ENCODE assay signal across 12 mouse cellular contexts in the genomic region with DNA sequence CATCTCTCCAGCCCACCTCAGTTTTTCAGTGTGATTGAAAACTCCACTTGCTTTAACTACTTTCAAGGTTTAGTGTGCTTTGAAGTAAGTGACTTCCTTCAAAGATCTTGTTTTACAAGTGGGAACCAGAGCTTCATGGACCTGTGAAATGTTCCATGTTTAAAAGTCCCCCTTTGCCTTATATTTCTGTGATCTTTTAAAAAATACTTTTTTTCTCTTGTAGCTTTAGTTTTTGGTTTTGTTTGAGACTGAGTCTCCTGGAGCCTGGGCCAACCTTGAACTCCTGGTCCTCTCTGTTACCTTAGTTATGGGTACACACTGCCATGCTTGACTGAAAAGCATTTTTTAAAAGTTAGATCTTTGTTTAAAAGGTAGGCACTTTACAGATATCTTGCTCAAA. TPM values are rescaled to one million over a fixed set of nuclear protein-coding genes. Genes with fewer than 3 reads are reported as not detected.
A peak's percentile ranks its signal among the peaks of the same experiment; 100 is the strongest.
DNase-seq lines count a peak whose midpoint lies in the region; ATAC-seq lines count a peak whose summit lies in the region.
"Had no signal": no experiment of that assay in that cellular context is flagged by ENCODE, and none has a peak within 500 bp of the region (broad histone marks: within the 10 kb centered on the region; RNA-seq: fewer than 3 reads in every experiment).

No protein-coding gene starts in this region.

- peak overlapping the region; percentile 59 for H3K4me2 ChIP-seq in heart, embryonic 15.5 days
- H3K4me2 ChIP-seq in lung, embryonic 15.5 days: peak overlapping the region; percentile 68; the same call in 1 of the 2 replicates
- H3K4me2 ChIP-seq in embryonic facial prominence, embryonic 15.5 days (replicated peaks): peak overlapping the region; percentile 56; the same call in 1 of the 2 replicates
- H3K4me2 ChIP-seq in liver, embryonic 16.5 days (ENCODE audit: low read depth, low read length): no peak overlapping the region
- H3K4me2 ChIP-seq: stomach, embryonic 15.5 days had no signal

- no peak for ATAC-seq in heart, embryonic 15.5 days (replicated peaks; ENCODE audit: insufficient number of reproducible peaks, insufficient read depth, low FRiP score, low read depth)
- no peak for ATAC-seq in lung, embryonic 15.5 days (ENCODE audit: borderline replicate concordance, extremely low read depth, low FRiP score, low TSS enrichment)
- no peak for ATAC-seq in embryonic facial prominence, embryonic 15.5 days (ENCODE audit: insufficient number of reproducible peaks, low FRiP score, low TSS enrichment, low read depth)
- ATAC-seq in liver, embryonic 16.5 days (ENCODE audit: low read depth): no peak

- H3K27me3 ChIP-seq in heart, embryonic 15.5 days: no peaks in the 10 kb centered on the region
- H3K27me3 ChIP-seq in lung, embryonic 15.5 days: no peaks in the 10 kb centered on the region
- no peaks in the 10 kb centered on the region for H3K27me3 ChIP-seq in embryonic facial prominence, embryonic 15.5 days
- H3K27me3 ChIP-seq in liver, embryonic 16.5 days (ENCODE audit: control insufficient read depth, insufficient read depth, low read depth, low read length): no peaks in the 10 kb centered on the region
- H3K27me3 ChIP-seq: stomach, embryonic 15.5 days had no signal

- H3K4me3 ChIP-seq in heart, embryonic 15.5 days: no peak overlapping the region
- no peak overlapping the region for H3K4me3 ChIP-seq in lung, embryonic 15.5 days
- no peak overlapping the region for H3K4me3 ChIP-seq in embryonic facial prominence, embryonic 15.5 days (replicated peaks)
- H3K4me3 ChIP-seq in liver, embryonic 16.5 days (ENCODE audit: low read depth, low read length): no peak overlapping the region
- H3K4me3 ChIP-seq: stomach, embryonic 15.5 days had no signal

- H3K9ac ChIP-seq in heart, embryonic 15.5 days: no peak overlapping the region
- no peak overlapping the region for H3K9ac ChIP-seq in lung, embryonic 15.5 days
- H3K9ac ChIP-seq in embryonic facial prominence, embryonic 15.5 days: no peak overlapping the region
- H3K9ac ChIP-seq in liver, embryonic 16.5 days (ENCODE audit: low read depth, low read length): no peak overlapping the region
- H3K9ac ChIP-seq: stomach, embryonic 15.5 days had no signal

- H3K9me3 ChIP-seq in heart, embryonic 15.5 days (replicated peaks): no peaks in the 10 kb centered on the region
- no peaks in the 10 kb centered on the region for H3K9me3 ChIP-seq in lung, embryonic 15.5 days
- no peaks in the 10 kb centered on the region for H3K9me3 ChIP-seq in embryonic facial prominence, embryonic 15.5 days (replicated peaks)
- H3K9me3 ChIP-seq in liver, embryonic 16.5 days (replicated peaks; ENCODE audit: control insufficient read depth, low read length): no peaks in the 10 kb centered on the region
- H3K9me3 ChIP-seq: stomach, embryonic 15.5 days had no signal

- H3K27ac ChIP-seq in heart, embryonic 15.5 days: peak overlapping the region; percentile 71
- H3K27ac ChIP-seq in lung, embryonic 15.5 days: peak overlapping the region; percentile 41; the same call in 1 of the 2 replicates
- H3K27ac ChIP-seq in embryonic facial prominence, embryonic 15.5 days (replicated peaks): peak overlapping the region; percentile 63; the same call in 1 of the 2 replicates
- peak overlapping the region; percentile 27; the same call in 1 of the 2 replicates for H3K27ac ChIP-seq in liver, embryonic 16.5 days (ENCODE audit: low read length)
- H3K27ac ChIP-seq: stomach, embryonic 15.5 days had no signal

- peaks cover 37% of the 10 kb centered on the region for H3K4me1 ChIP-seq in heart, embryonic 15.5 days (replicated peaks)
- H3K4me1 ChIP-seq in lung, embryonic 15.5 days: peaks cover 14% of the 10 kb centered on the region
- H3K4me1 ChIP-seq in embryonic facial prominence, embryonic 15.5 days: peaks cover 26% of the 10 kb centered on the region
- H3K4me1 ChIP-seq in liver, embryonic 16.5 days (ENCODE audit: control insufficient read depth, low read depth, low read length): peaks cover 18% of the 10 kb centered on the region

- peaks cover 17% of the 10 kb centered on the region; the same call in 1 of the 2 replicates for H3K36me3 ChIP-seq in heart, embryonic 15.5 days
- H3K36me3 ChIP-seq in lung, embryonic 15.5 days: peaks cover 45% of the 10 kb centered on the region
- H3K36me3 ChIP-seq in embryonic facial prominence, embryonic 15.5 days: peaks cover 23% of the 10 kb centered on the region; the same call in 1 of the 2 replicates
- peaks cover 6% of the 10 kb centered on the region; the same call in 1 of the 2 replicates for H3K36me3 ChIP-seq in liver, embryonic 16.5 days (ENCODE audit: control insufficient read depth, insufficient read depth)

- no peak for DNase-seq in heart, adult 11 months
- no peak for DNase-seq in lung, adult 18-20 months
- no peak for DNase-seq in urinary bladder, postnatal 25 days (ENCODE audit: low spot score)
- DNase-seq: cerebellum, postnatal 36 days; gastrocnemius, postnatal 36 days had no signal

RNA-seq across cellular contexts. Expression of a gene that starts 4.2 kb away (rescaled TPM):
- polyA plus RNA-seq in heart, embryonic 15.5 days (2015; fragmentation: Nextera tagmentation; extraction: Ambion mirVana): 37.0 and 37.7 TPM in 2 replicates
- polyA plus RNA-seq in lung, embryonic 15.5 days (2015; fragmentation: Nextera tagmentation; extraction: Ambion mirVana): 41.0 and 44.2 TPM in 2 replicates
- 38.5 and 39.2 TPM in 2 replicates for polyA plus RNA-seq in embryonic facial prominence, embryonic 15.5 days (2015; fragmentation: Nextera tagmentation; extraction: Ambion mirVana)
- 18.3 and 19.1 TPM in 2 replicates for polyA plus RNA-seq in liver, embryonic 16.5 days (2015; fragmentation: Nextera tagmentation; extraction: Ambion mirVana)

RNA-seq across cellular contexts. Expression of a gene that starts 19.7 kb away (rescaled TPM):
- polyA plus RNA-seq in heart, embryonic 15.5 days (2015; fragmentation: Nextera tagmentation; extraction: Ambion mirVana): not detected in 2 replicates
- 0.10 TPM in 1 of 2 replicates, not detected in the other for polyA plus RNA-seq in lung, embryonic 15.5 days (2015; fragmentation: Nextera tagmentation; extraction: Ambion mirVana)
- 0.17 and 0.68 TPM in 2 replicates for polyA plus RNA-seq in embryonic facial prominence, embryonic 15.5 days (2015; fragmentation: Nextera tagmentation; extraction: Ambion mirVana)
- polyA plus RNA-seq in liver, embryonic 16.5 days (2015; fragmentation: Nextera tagmentation; extraction: Ambion mirVana): not detected in 2 replicates
- polyA plus RNA-seq: intestine, embryonic 14.5 days; neural tube, embryonic 11.5 days had no signal
